Mouse (Mus musculus): ENCODE measurements at regions not wholly inside any gene's neighbourhood (a gene's known extent, or its start where the extent isn't known, plus 50 kb on each side); places are given as distances from the start of the nearest gene placed in this dataset.

DNA sequence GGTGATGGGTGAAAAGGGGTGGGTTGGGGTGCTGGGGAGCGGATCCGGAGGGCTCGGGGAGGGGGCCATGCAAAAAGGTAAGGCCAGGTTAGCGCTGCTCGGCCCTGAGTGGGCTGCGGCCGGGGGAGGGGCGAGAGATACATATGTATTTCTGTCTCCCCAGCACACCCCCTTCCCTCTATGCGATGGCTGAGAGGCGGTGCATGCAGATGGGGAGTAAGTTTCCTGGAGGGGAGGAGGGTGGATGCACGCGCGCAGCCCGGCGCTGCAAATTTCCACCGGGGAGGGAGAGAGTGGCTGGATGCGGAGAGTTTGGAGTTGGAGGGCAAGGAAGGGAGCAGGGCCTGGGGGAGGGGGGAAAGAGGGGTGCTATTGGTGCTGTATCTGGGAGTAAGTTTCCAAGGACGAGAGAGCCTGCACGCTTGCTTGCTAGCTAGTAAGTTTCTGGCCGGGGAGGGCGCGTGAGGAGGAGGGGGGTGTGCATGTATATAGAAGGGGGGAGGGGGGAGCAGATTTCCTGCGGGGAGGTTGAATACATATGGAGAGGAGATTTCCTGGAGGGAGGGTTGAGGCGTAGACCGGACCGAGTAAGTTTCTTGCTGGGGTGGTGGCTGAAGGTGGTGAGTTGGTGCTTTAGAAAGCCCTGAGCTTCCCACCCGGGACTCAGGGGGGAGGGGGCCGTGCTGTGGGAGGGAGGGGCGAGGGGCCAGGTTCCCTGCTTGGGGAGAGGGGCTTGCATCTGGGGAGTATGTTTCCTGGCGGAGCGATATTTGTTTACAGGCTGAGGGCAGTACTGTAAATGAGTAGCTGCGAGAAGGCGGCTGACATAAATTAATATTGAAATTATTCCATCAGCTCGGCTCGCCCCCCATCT lies 130.8 kb upstream of the Ubr2 start:
- peak; percentile 79 for DNase-seq (ENCODE audit: low read depth, low spot score)

DNA sequence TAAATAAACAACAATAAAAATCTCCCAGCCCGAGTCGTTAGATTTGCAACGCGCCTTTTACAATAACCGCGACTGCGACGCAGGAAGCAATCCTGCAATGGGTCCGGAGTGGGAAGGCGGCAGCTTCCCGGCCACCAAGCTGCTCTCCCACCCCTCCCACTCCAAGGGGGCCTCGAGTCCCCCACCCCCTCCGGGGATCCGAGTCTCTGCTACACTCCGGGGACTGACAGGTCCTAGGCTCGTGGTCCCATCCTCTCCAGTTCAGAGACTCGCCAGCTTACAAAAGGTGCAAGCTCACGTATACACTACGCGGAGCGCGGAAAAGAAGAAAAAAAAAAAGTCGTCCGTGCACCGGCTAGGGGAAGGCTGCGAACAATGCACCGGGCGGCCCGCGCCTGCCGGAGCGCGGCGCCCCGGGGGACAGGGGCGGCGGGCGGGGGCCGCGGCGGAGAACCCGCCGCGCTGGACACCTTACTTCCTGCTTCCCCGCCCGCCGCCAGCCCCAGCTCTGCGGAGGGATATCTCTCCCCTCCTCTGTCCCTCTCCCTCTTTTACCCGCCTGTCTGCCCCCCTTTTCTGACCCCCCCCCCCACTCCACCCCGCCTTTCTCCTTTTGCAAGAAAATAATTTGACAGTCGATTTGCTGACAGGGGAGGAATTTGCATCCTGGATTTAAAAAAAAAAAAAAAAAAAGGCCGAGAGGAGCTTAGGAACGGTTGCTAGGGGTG lies 130.0 kb upstream of the Ubr2 start:
- peak; percentile 83 for DNase-seq (ENCODE audit: low read depth, low spot score)

GRCm38 (mm10) chr17:47139730-47140231 lies 129.4 kb upstream of the Ubr2 start:
- peak; percentile 88 for DNase-seq (ENCODE audit: low read depth, low spot score)

DNA sequence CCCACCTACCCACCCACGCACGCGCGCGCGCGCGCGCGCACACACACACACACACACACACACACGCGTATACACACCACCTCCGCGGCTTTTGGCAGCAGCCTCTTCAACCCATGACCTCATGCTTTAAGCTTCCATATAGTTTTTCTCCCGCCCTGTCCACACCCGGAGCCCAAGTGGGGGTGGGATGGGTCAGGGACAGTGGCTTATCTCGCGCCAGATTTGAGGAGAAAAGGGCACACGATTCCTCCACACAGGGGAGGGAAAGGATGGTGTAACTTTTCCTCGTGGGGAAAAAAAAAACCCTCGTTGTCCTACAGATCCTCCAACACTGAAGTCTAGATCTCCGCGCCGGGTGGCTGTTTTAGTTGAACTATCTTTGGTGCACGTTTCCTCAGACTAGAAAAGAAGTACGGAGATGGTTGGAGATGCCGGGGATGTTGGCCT lies 128.8 kb upstream of the Ubr2 start:
- no peak for DNase-seq (ENCODE audit: low read depth, low spot score)

DNA sequence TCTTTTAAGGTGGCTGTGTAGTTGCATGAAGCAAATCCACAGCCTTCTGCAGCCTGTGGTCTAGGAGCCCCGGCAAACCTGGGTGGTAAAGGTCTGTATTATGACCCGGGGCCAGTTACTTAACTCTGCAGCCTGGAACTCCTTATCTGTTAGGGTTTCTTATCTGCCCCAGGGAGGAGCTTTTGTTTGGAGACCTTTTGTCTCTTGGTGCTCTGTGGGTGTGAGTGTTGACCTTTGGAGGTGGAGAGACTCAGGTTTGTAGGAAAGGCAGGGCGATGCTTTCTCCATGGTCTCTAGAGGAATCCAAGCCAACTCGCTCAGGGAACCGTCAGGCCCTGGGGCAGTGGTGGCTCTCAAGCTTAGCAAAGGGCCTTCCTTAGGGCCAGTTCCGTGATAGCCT lies 127.8 kb upstream of the Ubr2 start:
- DNase-seq (ENCODE audit: low read depth, low spot score) = no peak

GRCm38 (mm10) chr17:47135391-47135790 lies 125.0 kb upstream of the Ubr2 start:
- no peak for DNase-seq (ENCODE audit: low read depth, low spot score)

GRCm38 (mm10) chr17:47133785-47134184 lies 123.4 kb upstream of the Ubr2 start:
- DNase-seq (ENCODE audit: low read depth, low spot score) = no peak

DNA sequence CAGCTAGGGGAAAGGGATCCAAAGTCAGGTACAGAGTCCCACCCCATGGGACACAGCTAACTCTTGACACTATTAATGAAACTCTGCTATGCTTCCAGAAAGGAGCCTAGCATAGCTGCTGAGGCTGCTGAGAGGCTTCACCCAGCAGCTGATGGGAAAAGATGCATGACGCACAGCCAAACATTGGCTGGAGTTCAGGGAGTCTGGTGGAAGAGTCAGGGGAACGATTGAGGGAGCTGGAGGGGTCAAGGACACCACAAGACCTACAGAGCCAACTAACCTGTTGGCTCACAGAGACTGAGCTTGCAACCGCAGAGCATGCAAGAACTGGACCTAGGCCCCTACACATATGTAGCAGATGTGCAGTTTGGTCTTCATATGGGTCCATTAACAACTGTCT lies 117.2 kb upstream of the Ubr2 start:
- DNase-seq (ENCODE audit: low read depth, low spot score) = no peak

DNA sequence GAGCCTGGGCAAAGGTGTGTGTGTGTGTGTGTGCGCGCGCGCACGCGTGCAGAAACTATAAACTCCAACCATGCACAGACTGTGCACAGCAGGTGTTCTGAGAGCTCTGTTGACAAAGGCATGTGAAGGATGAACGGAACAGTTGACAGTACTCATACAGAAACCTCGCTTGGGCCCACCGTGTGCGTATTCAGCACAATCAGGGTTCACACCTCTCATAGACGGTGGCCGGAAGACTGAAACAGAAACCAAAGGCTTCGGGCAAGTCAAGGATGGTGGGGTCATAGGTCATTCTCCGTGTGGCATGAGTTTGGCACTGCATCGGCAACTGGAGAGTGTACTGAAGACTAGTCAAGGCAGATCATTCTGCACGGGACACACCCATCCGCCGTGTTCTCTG lies 113.2 kb upstream of the Ubr2 start:
- DNase-seq (ENCODE audit: low read depth, low spot score) = no peak

DNA sequence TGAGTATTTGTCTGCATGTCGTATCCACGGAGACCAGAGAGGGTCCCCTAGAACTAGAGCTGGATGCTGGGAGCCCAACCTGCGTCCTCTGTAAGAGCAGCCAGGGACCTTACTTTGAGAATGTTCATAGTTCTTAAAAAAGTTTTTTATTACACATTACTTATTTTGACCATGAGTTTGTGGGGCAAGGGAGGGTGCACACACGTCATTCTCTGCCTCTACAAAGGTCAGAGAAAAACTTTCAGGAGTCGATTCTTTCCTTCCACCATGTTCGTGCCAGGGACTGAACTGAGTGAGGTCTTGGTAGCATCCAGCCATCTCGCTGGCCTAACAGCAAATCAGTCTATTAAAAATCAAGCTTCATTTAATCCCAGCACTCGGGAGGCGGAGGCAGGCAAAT lies 111.9 kb upstream of the Ubr2 start:
- DNase-seq (ENCODE audit: low read depth, low spot score) = no peak

GRCm38 (mm10) chr17:47118010-47118409 lies 107.7 kb upstream of the Ubr2 start:
- DNase-seq (ENCODE audit: low read depth, low spot score) = no peak

DNA sequence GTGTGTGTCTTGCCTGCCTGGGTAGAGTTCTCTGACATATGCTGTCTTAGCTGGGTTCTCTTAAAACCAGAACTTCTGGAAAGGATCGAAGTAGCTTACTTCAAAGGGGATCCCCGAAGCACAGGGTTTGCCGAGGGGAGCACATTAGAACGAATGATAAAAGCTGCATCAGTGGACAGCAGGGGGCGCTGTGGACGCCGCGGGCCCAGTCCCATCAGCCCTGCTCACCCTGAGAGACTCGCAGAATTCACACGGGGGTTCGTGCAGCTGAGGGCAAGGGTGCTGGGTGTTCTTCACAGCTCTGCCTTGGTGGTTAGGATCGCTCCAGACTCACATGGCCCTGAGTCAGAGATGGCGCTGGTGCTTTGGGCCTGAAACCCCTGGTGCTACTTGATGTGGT lies 105.4 kb upstream of the Ubr2 start:
- DNase-seq (ENCODE audit: low read depth, low spot score) = no peak

DNA sequence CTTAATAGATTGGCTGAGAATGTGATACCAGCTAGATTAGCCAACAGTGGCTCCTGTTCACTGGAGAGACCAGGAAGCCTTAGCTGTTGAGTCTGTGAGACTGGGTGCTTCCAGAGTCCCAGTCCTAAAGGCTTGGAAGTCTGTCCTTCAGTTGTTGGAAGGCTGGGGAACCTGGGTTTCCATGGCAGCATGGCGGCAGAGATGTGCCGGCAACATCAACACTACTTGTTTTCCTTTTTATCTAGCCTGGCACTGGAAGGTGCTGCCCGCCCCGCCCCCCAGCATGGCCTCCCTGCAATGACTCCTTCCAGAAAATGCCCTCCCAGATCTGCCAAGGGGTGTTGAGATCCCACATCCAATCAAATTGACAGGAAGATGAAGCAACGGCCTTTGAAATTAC lies 104.8 kb upstream of the Ubr2 start:
- no peak for DNase-seq (ENCODE audit: low read depth, low spot score)

- no peak for DNase-seq (ENCODE audit: low read depth, low spot score)
Measured at GRCm38 (mm10) chr17:47114736-47115135, 104.4 kb upstream of the Ubr2 start.

GRCm38 (mm10) chr17:47112556-47113225 lies 102.3 kb upstream of the Ubr2 start:
- peak; percentile 86 for DNase-seq (ENCODE audit: low read depth, low spot score)

GRCm38 (mm10) chr17:47110836-47111235 lies 100.5 kb upstream of the Ubr2 start:
- no peak for DNase-seq (ENCODE audit: low read depth, low spot score)

DNA sequence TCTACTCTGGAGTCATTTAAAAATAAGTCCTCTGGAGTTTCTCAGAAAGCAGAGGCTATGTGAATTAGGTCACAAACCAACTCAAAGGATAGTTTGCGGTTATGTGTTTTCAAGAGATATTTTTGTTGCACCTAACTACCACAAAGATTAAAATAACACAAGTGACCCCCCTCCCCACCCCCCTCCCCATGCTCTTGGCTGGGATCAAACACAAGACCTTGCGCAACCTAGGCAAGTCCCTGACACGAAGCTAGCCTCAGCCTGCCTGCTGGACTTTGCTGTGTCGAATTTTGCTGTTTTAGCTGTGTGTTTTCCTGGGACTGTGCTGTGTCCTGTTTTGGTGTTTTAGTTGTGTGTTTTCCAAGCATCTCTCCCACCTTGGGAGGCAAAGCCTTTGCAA lies 94.0 kb upstream of the Ubr2 start:
- peak; percentile 66 for DNase-seq (ENCODE audit: low read depth, low spot score)

- DNase-seq (ENCODE audit: low read depth, low spot score) = no peak
Measured at GRCm38 (mm10) chr17:47095191-47095590, 84.8 kb upstream of the Ubr2 start.

GRCm38 (mm10) chr17:47092076-47092475 lies 81.7 kb upstream of the Ubr2 start:
- peak; percentile 17 for DNase-seq (ENCODE audit: low read depth, low spot score)

DNA sequence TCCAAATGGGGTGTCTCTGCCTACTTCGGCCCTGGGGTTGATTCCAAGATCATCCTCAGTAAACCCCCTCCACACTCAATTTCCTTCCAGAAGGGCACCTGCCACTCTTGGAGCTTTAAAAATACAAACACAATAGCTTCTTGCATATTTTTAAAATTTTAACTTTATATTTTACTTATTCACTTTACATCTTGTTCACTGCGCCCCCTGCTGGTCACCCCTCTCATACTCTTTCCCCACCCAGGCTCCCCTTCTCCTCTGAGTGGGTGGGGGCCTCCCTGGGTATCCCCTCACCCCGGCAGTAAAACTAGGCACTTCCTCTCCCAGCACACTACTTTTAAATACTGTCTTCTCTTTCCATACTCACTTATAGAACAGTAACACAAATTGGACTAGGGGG lies 79.4 kb upstream of the Ubr2 start:
- DNase-seq (ENCODE audit: low read depth, low spot score) = no peak

- DNase-seq (ENCODE audit: low read depth, low spot score) = no peak
Measured at GRCm38 (mm10) chr17:47069206-47069605, 58.9 kb upstream of the Ubr2 start.

- peak; percentile 98 for DNase-seq (ENCODE audit: low read depth, low spot score)
Measured at GRCm38 (mm10) chr17:47065307-47065901, 55.0 kb upstream of the Ubr2 start.
